Mouse (Mus musculus) gastrocnemius, postnatal 10 days (tissue): Measurements from ENCODE around the gene Kcnk3. TPM values are rescaled to one million over a fixed set of nuclear protein-coding genes. Genes with fewer than 3 reads are reported as not detected.

ENCODE experiments used
- DNase-seq: peaks from one replicate; pipeline ENCODE4 v3.0.0; 2021; ENCODE audit warnings: mixed read lengths
- microRNA-seq, 2 experiments: library from miRNA; unstranded; fragments of <30 nt; microRNA quantifications; one replicate each; pipeline ENCODE4 v1.2.0; 2021
- total RNA-seq, 2 experiments: library from RNA; stranded (reverse); gene quantifications; 2 replicates each; pipeline ENCODE4 v1.2.3; 2021

Kcnk3 gene
- total RNA-seq, 2 experiments from 2014 or later, result 1.2 to 1.8 TPM

GRCm38 (mm10) chr5:30674001-30674400 is 86.0 kb downstream of the Kcnk3 start:
- DNase-seq, result no peak

Small RNA genes within 50 kb of the gene (microRNA-seq; reads per million reads assigned to microRNA genes)
- gene Mir5625, result 0 to 0.25 reads per million in 2 experiments

Other genes starting within 250 kb of the Kcnk3 start
- gene Otof, start 126.2 kb upstream of the Kcnk3 start, total RNA-seq, result under 1 TPM; 0.35 to 0.36 TPM
- not detected for gene 1700001C02Rik, start 122.1 kb upstream of the Kcnk3 start, total RNA-seq
- gene Cib4, start 42.3 kb upstream of the Kcnk3 start, total RNA-seq, result not detected
- 10 to 100 TPM; 13.3 to 15.4 TPM for gene Slc35f6, start 59.8 kb downstream of the Kcnk3 start, total RNA-seq
- gene Cenpa, start 78.6 kb downstream of the Kcnk3 start, total RNA-seq, result 10 to 100 TPM; 16.7 to 17.2 TPM
- gene Dpysl5, start 123.4 kb downstream of the Kcnk3 start, total RNA-seq, result 1 to 10 TPM; 2.7 to 3.2 TPM
- 10 to 100 TPM; 65.0 to 81.1 TPM for gene Mapre3, start 226.5 kb downstream of the Kcnk3 start, total RNA-seq